Mouse (Mus musculus): Measurements from ENCODE around the gene Eddm3b. TPM values are rescaled to one million over a fixed set of nuclear protein-coding genes. Genes with fewer than 3 reads are reported as not detected.
"Not testable (repeated sequence)": the region's sequence is repeated elsewhere in the genome, so short reads cannot be mapped to it uniquely, and the experiment has no call there.

Eddm3b gene
- polyA plus RNA-seq, 1 experiment from 2014 or later, result not detected

DNA sequence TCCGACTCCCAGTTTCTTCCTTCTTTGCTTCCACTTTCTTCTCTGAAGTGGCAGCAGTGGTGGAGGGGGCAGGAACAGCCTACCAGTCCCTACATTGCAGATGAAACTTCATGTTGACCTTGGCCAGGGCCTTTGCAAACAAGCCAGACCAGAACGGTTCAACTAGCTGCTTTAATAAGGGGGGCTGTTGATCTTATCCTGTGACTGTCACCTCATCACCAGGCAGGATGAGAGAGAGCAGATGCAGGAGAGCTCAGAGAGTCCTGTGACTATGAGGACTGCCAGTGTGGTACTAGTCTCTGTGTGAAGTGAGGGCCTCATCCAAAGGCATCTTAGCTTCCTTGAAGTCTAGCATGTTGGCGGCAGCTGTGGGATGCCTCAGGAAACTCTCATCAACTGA, 33.8 kb downstream of the Eddm3b start:
- 74% methylated on average over 3 of the region's 3 CpGs for WGBS
- no peaks in the 10 kb centered on the region for H3K9me3 ChIP-seq
- no peaks in the 10 kb centered on the region for H3K36me3 ChIP-seq
- no peak overlapping the region for H3K27ac ChIP-seq (replicated peaks)
- H3K4me1 ChIP-seq, result no peaks in the 10 kb centered on the region; the same call in 1 of the 2 replicates
- no peak overlapping the region for H3K4me3 ChIP-seq
- no peak overlapping the region for H3K4me2 ChIP-seq (replicated peaks)
- no peak overlapping the region for H3K9ac ChIP-seq (replicated peaks)
- ATAC-seq (replicated peaks), result no peak
- no peaks in the 10 kb centered on the region for H3K27me3 ChIP-seq

DNA sequence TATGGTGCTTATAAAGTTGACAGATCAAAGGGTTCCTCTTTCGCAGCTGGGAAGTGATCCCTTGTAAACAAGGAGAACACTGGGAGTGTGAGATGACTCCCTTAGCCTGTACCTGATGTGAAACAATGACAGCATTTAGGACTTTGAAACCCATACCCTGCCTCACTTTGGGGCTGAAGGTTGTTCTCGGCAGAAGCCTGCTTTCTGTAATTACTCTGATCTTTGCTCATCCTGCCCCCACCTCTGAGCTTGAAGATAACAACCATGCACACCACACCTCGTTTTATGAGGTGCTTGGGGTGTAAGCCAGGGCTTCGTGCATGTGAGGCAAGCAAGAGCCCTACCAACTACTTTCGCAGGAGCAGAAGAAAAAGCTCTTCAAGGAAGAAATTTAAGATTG, 34.9 kb downstream of the Eddm3b start:
- Histone ChIP-seq H3K27me3 (no peaks in the 10 kb centered on the region), H3K9me3 (no peaks in the 10 kb centered on the region), H3K4me3 (no peak overlapping the region), H3K4me1 (no peaks in the 10 kb centered on the region; the same call in 1 of the 2 replicates), H3K27ac (replicated peaks) (no peak overlapping the region), H3K36me3 (no peaks in the 10 kb centered on the region), H3K4me2 (replicated peaks) (no peak overlapping the region), H3K9ac (replicated peaks) (no peak overlapping the region)
- WGBS, result 75% methylated on average over 5 of the region's 5 CpGs
- ATAC-seq (replicated peaks), result no peak

DNA sequence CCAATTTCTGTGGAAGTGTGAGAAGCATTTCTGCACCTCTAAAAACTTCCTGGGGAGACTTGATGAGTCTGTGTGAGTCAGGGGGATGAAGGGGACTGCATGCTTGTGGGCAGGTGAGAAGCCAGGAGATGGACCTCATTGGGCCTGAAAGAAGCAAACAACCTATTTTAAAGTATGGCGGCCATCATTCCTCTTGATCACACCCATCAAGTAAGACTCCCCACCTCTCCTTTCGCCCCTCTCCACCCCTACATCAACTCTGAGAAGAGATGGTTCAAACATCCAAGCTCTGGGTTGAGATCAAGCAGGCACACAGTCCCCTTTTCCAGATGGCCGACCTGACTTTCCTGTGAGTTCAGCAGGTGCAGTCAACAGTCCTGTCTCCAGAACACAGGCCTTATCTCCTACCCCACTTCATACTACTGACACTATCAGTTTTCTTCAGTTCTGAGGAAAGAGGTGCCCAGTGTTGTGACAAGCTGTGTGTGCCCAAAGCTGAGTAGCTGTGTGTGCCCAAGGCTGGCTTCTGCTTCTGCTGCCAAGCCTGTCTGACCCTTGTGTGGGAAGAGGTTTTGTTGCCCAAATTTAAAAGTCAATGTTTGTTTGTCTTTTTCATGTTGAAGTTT, 36.1 kb downstream of the Eddm3b start:
- WGBS, result 88% methylated on average over 3 of the region's 3 CpGs

DNA sequence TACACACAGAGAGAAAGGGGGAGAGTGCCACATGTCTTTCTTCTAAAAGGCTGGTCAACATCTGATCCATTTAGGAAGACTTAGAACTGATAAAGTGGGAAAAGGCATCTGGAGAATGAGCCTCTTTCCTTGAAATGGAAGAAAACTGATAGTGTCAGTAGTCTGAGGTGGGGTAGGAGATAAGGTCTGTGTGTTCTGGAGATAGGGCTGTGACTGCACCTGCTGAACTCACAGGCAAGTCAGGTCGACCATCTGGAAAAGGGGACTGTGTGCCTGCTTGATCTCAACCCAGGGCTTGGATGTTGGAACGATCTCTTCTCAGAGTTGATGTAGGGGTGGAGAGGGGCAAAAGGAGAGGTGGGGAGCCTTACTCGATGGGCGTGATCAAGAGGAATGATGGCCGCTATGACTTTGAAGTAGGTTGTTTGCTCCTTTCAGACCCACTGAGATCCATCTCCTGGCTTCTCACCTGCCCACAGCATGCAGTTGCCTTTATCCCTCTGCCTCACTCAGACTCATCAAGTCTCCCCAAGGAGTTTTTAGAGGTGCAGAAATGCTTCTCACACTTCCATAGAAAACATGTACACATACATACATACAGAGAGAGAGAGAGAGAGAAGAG, 38.1 kb downstream of the Eddm3b start:
- no peak overlapping the region for H3K4me2 ChIP-seq (replicated peaks)
- no peak overlapping the region for H3K27ac ChIP-seq (replicated peaks)
- H3K9ac ChIP-seq (replicated peaks), result no peak overlapping the region
- no peaks in the 10 kb centered on the region for H3K27me3 ChIP-seq
- no peak for ATAC-seq (replicated peaks)
- H3K4me1 ChIP-seq, result no peaks in the 10 kb centered on the region
- no peak overlapping the region for H3K4me3 ChIP-seq
- WGBS, result 85% methylated on average over 5 of the region's 5 CpGs
- no peaks in the 10 kb centered on the region for H3K36me3 ChIP-seq
- no peaks in the 10 kb centered on the region for H3K9me3 ChIP-seq

More for the DNA sequence above, 36.1 kb downstream of the Eddm3b start:
- Histone ChIP-seq H3K27me3 (no peaks in the 10 kb centered on the region), H3K4me2 (replicated peaks) (no peak overlapping the region), H3K4me1 (no peaks in the 10 kb centered on the region; the same call in 1 of the 2 replicates), H3K36me3 (no peaks in the 10 kb centered on the region), H3K4me3 (no peak overlapping the region), H3K9me3 (no peaks in the 10 kb centered on the region), H3K9ac (replicated peaks) (no peak overlapping the region), H3K27ac (replicated peaks) (no peak overlapping the region)
- no peak for ATAC-seq (replicated peaks)

DNA sequence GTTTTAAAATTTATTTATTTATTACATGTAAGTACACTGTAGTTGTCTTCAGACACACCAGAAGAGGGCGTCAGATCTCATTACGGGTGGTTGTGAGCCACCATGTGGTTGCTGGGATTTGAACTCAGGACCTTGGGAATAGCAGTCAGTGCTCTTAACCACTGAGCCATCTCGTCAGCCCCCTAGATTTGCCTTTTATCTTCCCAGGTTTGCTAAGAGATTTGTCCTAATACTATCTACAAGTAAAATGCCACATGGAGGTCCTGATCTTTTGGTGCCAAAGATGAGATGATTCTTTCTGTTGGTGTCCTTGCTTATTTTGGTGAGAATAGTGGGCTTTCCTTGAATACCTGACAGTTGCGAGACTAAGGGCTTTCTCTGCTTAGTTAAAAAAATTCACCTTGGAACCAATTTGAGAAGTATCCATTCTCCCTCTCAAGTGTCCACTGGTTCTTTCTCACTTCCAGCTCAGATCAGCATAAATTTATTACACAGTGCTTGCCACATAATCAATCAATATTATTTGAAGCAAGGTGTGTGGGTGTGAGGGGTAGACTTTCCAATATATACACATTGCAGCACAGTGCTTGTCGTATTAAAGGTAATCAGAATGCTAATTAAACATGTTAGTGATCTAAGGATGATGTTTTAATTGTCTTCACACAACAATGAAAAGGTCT, 42.0 kb downstream of the Eddm3b start:
- WGBS, result 87% methylated on average over 5 of the region's 5 CpGs
- H3K36me3 ChIP-seq, result no peaks in the 10 kb centered on the region
- no peaks in the 10 kb centered on the region for H3K9me3 ChIP-seq

DNA sequence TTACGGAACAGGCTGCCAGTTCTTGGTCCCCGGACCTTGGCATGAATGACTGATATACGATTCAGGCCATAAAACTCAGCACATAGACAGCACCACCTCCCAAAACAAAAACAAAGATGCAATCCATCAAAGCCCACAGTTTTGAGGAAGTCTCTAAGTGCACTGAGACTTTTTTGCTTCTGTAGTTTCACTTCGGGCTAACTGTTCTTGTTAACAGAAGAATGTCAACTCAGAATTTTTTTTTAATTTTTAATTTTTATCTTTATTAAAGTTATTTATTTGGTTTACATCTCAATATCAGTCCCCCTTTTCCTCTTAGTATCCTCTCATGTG, 42.5 kb downstream of the Eddm3b start:
- WGBS, result 74% methylated on average over 4 of the region's 4 CpGs
- Histone ChIP-seq H3K36me3 (no peaks in the 10 kb centered on the region), H3K4me3 (no peak overlapping the region), H3K27me3 (no peaks in the 10 kb centered on the region), H3K27ac (replicated peaks) (no peak overlapping the region), H3K4me1 (no peaks in the 10 kb centered on the region), H3K4me2 (replicated peaks) (no peak overlapping the region), H3K9ac (replicated peaks) (no peak overlapping the region), H3K9me3 (no peaks in the 10 kb centered on the region)
- ATAC-seq (replicated peaks), result no peak

More for the DNA sequence above, 42.0 kb downstream of the Eddm3b start:
- H3K27ac ChIP-seq (replicated peaks), result no peak overlapping the region
- no peak overlapping the region for H3K4me3 ChIP-seq
- no peaks in the 10 kb centered on the region for H3K27me3 ChIP-seq
- H3K9ac ChIP-seq (replicated peaks), result no peak overlapping the region
- H3K4me1 ChIP-seq, result no peaks in the 10 kb centered on the region
- no peak overlapping the region for H3K4me2 ChIP-seq (replicated peaks)
- no peak for ATAC-seq (replicated peaks)

DNA sequence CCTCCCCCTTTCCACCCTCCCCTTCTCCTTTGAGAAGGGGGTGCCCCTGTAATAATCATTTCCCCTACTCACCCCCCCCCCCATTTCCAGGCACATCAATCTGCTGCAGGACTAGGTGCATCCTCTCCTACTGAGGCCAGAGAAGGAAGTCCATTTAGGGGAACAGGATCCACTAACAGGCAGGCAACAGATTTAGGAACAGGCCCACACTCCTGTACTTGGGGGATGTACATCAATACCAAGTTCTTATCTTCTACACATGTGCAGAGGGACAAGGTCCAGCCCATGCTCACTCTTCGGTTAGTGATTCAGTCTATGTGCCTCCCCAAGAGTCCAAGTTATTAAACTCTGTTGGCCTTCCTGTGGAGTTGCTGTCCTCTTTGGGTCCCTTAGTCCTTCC, 42.8 kb downstream of the Eddm3b start:
- Histone ChIP-seq H3K9me3 (no peaks in the 10 kb centered on the region), H3K27me3 (no peaks in the 10 kb centered on the region), H3K36me3 (no peaks in the 10 kb centered on the region), H3K9ac (replicated peaks) (no peak overlapping the region), H3K4me3 (no peak overlapping the region), H3K4me2 (replicated peaks) (no peak overlapping the region), H3K27ac (replicated peaks) (no peak overlapping the region), H3K4me1 (no peaks in the 10 kb centered on the region)
- ATAC-seq (replicated peaks), result no peak
- WGBS, result 87% methylated on average over 1 of the region's 1 CpGs

DNA sequence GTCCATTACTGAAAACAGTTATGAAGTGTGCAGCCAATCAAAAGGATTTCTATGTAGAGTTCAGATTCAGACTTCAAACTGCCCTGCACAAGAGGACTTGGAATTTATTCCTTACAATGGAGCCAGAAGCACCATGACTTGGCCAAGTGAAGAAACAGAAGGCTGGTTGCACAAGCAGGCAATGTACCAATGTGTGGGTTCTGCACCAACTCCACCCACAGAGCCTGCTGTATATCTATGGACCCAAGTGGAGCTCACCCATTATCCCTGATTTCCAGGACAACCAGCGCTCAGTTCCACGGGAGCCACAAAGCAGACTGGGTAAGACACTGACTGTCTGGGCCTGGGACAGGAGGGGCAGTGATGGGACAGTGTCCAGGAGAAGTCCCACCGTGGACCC, 47.8 kb downstream of the Eddm3b start, which contains the start of gene Rnase2b:
Rnase2b (plus strand) TSS at position 285 of the 400 bp plus-strand sequence.
- H3K4me1 ChIP-seq; H3K4me3 ChIP-seq; H3K4me2 ChIP-seq (replicated peaks); H3K9me3 ChIP-seq; H3K9ac ChIP-seq (replicated peaks); ATAC-seq (replicated peaks); H3K27ac ChIP-seq (replicated peaks); H3K27me3 ChIP-seq; H3K36me3 ChIP-seq: not testable (repeated sequence)
- WGBS, result 87% methylated on average over 3 of the region's 3 CpGs

DNA sequence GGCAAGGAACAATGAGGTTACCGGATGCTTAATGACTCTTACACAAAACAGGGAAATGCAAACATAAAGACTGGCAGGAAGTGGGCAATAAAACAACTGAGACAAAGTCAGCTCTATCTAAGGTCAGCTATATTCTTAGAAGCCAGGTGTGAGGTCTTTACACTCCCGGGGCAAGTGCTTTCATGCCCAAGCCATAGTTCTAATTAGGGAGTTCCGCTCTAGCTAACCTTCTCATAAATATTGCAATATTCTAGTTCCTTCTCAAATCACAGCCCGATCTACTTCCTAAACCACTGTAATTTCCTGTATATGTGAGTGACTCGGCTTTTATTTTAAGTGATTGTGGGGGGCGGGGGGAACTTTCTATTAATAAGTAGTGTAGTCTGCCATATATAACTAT, 49.1 kb downstream of the Eddm3b start:
- H3K4me2 ChIP-seq (replicated peaks); H3K27ac ChIP-seq (replicated peaks); H3K27me3 ChIP-seq; ATAC-seq (replicated peaks); H3K9me3 ChIP-seq; H3K36me3 ChIP-seq; H3K4me3 ChIP-seq; H3K9ac ChIP-seq (replicated peaks); H3K4me1 ChIP-seq: not testable (repeated sequence)
- WGBS, result 87% methylated on average over 6 of the region's 6 CpGs

DNA sequence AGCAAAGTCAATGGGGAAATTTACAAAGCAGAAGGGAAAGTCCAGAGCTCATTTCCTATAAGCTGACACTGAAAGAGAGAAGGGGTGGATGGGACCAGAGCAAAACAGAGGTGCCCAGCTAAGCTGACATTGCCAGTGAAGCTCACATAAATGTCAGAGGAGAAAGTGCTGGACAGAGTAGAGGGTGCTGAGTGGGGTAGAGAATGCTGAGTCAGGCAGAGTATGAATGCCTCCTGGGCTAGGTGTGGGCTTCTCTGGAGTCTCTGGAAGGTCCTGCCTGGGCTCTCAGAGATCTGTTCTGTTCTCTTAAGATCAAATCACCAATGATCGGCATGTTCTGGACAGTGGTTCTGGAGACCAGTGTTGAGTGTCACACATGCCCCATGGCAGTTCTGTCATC, 51.2 kb downstream of the Eddm3b start:
- Histone ChIP-seq H3K9me3 (no peaks in the 10 kb centered on the region), H3K27me3 (no peaks in the 10 kb centered on the region), H3K27ac (replicated peaks) (no peak overlapping the region), H3K4me3 (no peak overlapping the region), H3K4me2 (replicated peaks) (no peak overlapping the region), H3K4me1 (no peaks in the 10 kb centered on the region), H3K9ac (replicated peaks) (no peak overlapping the region), H3K36me3 (no peaks in the 10 kb centered on the region)
- WGBS, result 100% methylated on average over 1 of the region's 1 CpGs
- ATAC-seq (replicated peaks), result no peak

DNA sequence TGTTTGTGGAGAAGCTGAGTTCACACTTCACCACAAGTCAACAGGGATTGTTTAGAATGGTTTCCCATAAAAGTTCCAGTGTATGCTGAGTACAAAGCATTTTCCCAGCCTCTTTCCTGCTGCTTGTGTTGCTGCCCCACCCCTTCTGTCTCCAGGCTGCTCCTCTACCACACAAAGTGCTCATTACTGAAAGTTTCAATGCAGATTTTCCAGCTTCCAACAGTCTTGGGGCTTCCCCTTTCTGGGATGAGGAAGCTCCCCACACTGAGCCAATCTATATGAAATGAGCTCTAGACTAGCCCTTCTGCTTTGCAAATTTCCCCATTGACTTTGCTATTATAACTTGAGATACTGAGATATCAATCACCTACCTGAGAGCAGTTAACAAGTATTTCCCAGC, 51.8 kb downstream of the Eddm3b start:
- Histone ChIP-seq H3K4me2 (replicated peaks) (no peak overlapping the region), H3K4me1 (no peaks in the 10 kb centered on the region), H3K27ac (replicated peaks) (no peak overlapping the region), H3K9me3 (no peaks in the 10 kb centered on the region), H3K27me3 (no peaks in the 10 kb centered on the region), H3K4me3 (no peak overlapping the region), H3K9ac (replicated peaks) (no peak overlapping the region), H3K36me3 (no peaks in the 10 kb centered on the region)
- no peak for ATAC-seq (replicated peaks)
